16 mouse cellular contexts compared by ENCODE assay signal in genomic region chr4:82197611-82198010, GRCm38 (mm10).
A peak's percentile ranks its signal among the peaks of the same experiment; 100 is the strongest.
DNase-seq lines count a peak whose midpoint lies in the region; ATAC-seq lines count a peak whose summit lies in the region.
"Had no signal": no experiment of that assay in that cellular context is flagged by ENCODE, and none has a peak within 500 bp of the region (broad histone marks: within the 10 kb centered on the region; RNA-seq: fewer than 3 reads in every experiment).

No protein-coding gene starts in this region.

- ATAC-seq in frontal cortex, adult (ENCODE audit: low TSS enrichment) = peak; percentile 79
- ATAC-seq in embryonic facial prominence, embryonic 14.5 days (ENCODE audit: low read depth) = peak; percentile 15; the same call in 1 of the 2 replicates
- 0 out of 2 replicates have a peak, but pooled peaks have one; percentile 33 for ATAC-seq in heart, embryonic 12.5 days (ENCODE audit: insufficient number of reproducible peaks, low FRiP score)
- ATAC-seq in limb, embryonic 13.5 days (ENCODE audit: low FRiP score, low read depth) = peak; percentile 59; the same call in 1 of the 2 replicates
- no peak for ATAC-seq in intestine, embryonic 16.5 days
- no peak for ATAC-seq in forebrain, embryonic 12.5 days (ENCODE audit: low FRiP score)

- no peak overlapping the region for H3K4me3 ChIP-seq in embryonic facial prominence, embryonic 14.5 days (ENCODE audit: low read depth, low read length)
- no peak overlapping the region for H3K4me3 ChIP-seq in heart, embryonic 12.5 days
- no peak overlapping the region for H3K4me3 ChIP-seq in limb, embryonic 13.5 days
- no peak overlapping the region for H3K4me3 ChIP-seq in intestine, embryonic 16.5 days (ENCODE audit: low read length)
- no peak overlapping the region for H3K4me3 ChIP-seq in forebrain, embryonic 12.5 days (replicated peaks)
- H3K4me3 ChIP-seq: hindbrain, embryonic 13.5 days; liver, embryonic 13.5 days had no signal

- peak overlapping the region; percentile 22 for H3K27ac ChIP-seq in embryonic facial prominence, embryonic 14.5 days (replicated peaks; ENCODE audit: low read depth, low read length)
- peak overlapping the region; percentile 60 for H3K27ac ChIP-seq in heart, embryonic 12.5 days (ENCODE audit: poor library complexity, severe bottlenecking)
- H3K27ac ChIP-seq in limb, embryonic 13.5 days = peak overlapping the region; percentile 59; the same call in 1 of the 2 replicates
- H3K27ac ChIP-seq in intestine, embryonic 16.5 days (ENCODE audit: low read length) = no peak overlapping the region
- H3K27ac ChIP-seq in forebrain, embryonic 12.5 days = no peak overlapping the region
- H3K27ac ChIP-seq: hindbrain, embryonic 13.5 days; liver, embryonic 13.5 days had no signal

- H3K9me3 ChIP-seq in embryonic facial prominence, embryonic 14.5 days (ENCODE audit: control insufficient read depth, low read length) = no peaks in the 10 kb centered on the region
- no peaks in the 10 kb centered on the region for H3K9me3 ChIP-seq in heart, embryonic 12.5 days (replicated peaks)
- no peaks in the 10 kb centered on the region for H3K9me3 ChIP-seq in limb, embryonic 13.5 days
- no peaks in the 10 kb centered on the region for H3K9me3 ChIP-seq in intestine, embryonic 16.5 days (ENCODE audit: control insufficient read depth, low read length)
- H3K9me3 ChIP-seq in forebrain, embryonic 12.5 days = no peaks in the 10 kb centered on the region
- H3K9me3 ChIP-seq: hindbrain, embryonic 13.5 days; liver, embryonic 13.5 days had no signal

- H3K9ac ChIP-seq in embryonic facial prominence, embryonic 14.5 days (ENCODE audit: low read depth, low read length) = no peak overlapping the region
- H3K9ac ChIP-seq in heart, embryonic 12.5 days = no peak overlapping the region
- no peak overlapping the region for H3K9ac ChIP-seq in limb, embryonic 13.5 days
- no peak overlapping the region for H3K9ac ChIP-seq in intestine, embryonic 16.5 days (ENCODE audit: low read depth, low read length)
- no peak overlapping the region for H3K9ac ChIP-seq in forebrain, embryonic 12.5 days
- H3K9ac ChIP-seq: hindbrain, embryonic 13.5 days; liver, embryonic 13.5 days had no signal

- no peak overlapping the region for H3K4me2 ChIP-seq in embryonic facial prominence, embryonic 14.5 days (ENCODE audit: low read depth, low read length)
- no peak overlapping the region; the same call in 1 of the 2 replicates for H3K4me2 ChIP-seq in heart, embryonic 12.5 days
- no peak overlapping the region for H3K4me2 ChIP-seq in limb, embryonic 13.5 days (replicated peaks)
- H3K4me2 ChIP-seq in intestine, embryonic 16.5 days (ENCODE audit: low read depth, low read length) = no peak overlapping the region
- H3K4me2 ChIP-seq in forebrain, embryonic 12.5 days = no peak overlapping the region
- H3K4me2 ChIP-seq: hindbrain, embryonic 13.5 days; liver, embryonic 13.5 days had no signal

- WGBS in embryonic facial prominence, embryonic 14.5 days = 76% methylated on average over 6 of the region's 6 CpGs
- 36% methylated on average over 6 of the region's 6 CpGs for WGBS in heart, embryonic 12.5 days
- 48% methylated on average over 6 of the region's 6 CpGs for WGBS in limb, embryonic 13.5 days
- WGBS in intestine, embryonic 16.5 days = 63% methylated on average over 6 of the region's 6 CpGs
- 84% methylated on average over 6 of the region's 6 CpGs for WGBS in forebrain, embryonic 12.5 days

- no peaks in the 10 kb centered on the region for H3K36me3 ChIP-seq in embryonic facial prominence, embryonic 14.5 days (ENCODE audit: control insufficient read depth, insufficient read depth, low read length)
- H3K36me3 ChIP-seq in heart, embryonic 12.5 days = no peaks in the 10 kb centered on the region
- H3K36me3 ChIP-seq in limb, embryonic 13.5 days = no peaks in the 10 kb centered on the region
- no peaks in the 10 kb centered on the region for H3K36me3 ChIP-seq in intestine, embryonic 16.5 days (ENCODE audit: control insufficient read depth, insufficient read depth, low read length)
- no peaks in the 10 kb centered on the region for H3K36me3 ChIP-seq in forebrain, embryonic 12.5 days (replicated peaks)
- H3K36me3 ChIP-seq: hindbrain, embryonic 13.5 days; liver, embryonic 13.5 days had no signal

- no peak for DNase-seq in frontal cortex, postnatal 10 days (ENCODE audit: low spot score in 2 of 2)
- DNase-seq in embryonic facial prominence, embryonic 14.5 days (ENCODE audit: low spot score) = peak; percentile 72
- no peak for DNase-seq in urinary bladder, postnatal 36 days (ENCODE audit: low spot score in 2 of 2)
- DNase-seq: cerebellum, adult 9-11 months; kidney, adult 11 months; kidney, postnatal 14 days; liver, embryonic 13.5 days; lung, postnatal 10 days; right cerebral cortex, postnatal 25 days; thymus, postnatal 14 days had no signal

- H3K4me1 ChIP-seq in embryonic facial prominence, embryonic 14.5 days (ENCODE audit: control insufficient read depth, insufficient read depth, low read length) = peaks cover 22% of the 10 kb centered on the region
- H3K4me1 ChIP-seq in heart, embryonic 12.5 days (replicated peaks) = peaks cover 33% of the 10 kb centered on the region
- H3K4me1 ChIP-seq in limb, embryonic 13.5 days = peaks cover 21% of the 10 kb centered on the region
- 0 out of 2 replicates have a peak, but pooled peaks cover 3% of the 10 kb centered on the region for H3K4me1 ChIP-seq in intestine, embryonic 16.5 days (ENCODE audit: control insufficient read depth, insufficient read depth, low read length)
- no peaks in the 10 kb centered on the region for H3K4me1 ChIP-seq in forebrain, embryonic 12.5 days
- H3K4me1 ChIP-seq: hindbrain, embryonic 13.5 days; liver, embryonic 13.5 days had no signal

- no peaks in the 10 kb centered on the region for H3K27me3 ChIP-seq in embryonic facial prominence, embryonic 14.5 days (replicated peaks; ENCODE audit: control insufficient read depth, insufficient read depth, low read length)
- H3K27me3 ChIP-seq in heart, embryonic 12.5 days (replicated peaks) = no peaks in the 10 kb centered on the region
- no peaks in the 10 kb centered on the region for H3K27me3 ChIP-seq in limb, embryonic 13.5 days
- H3K27me3 ChIP-seq in intestine, embryonic 16.5 days (replicated peaks; ENCODE audit: control insufficient read depth, insufficient read depth, low read length) = no peaks in the 10 kb centered on the region
- no peaks in the 10 kb centered on the region for H3K27me3 ChIP-seq in forebrain, embryonic 12.5 days
- H3K27me3 ChIP-seq: hindbrain, embryonic 13.5 days; liver, embryonic 13.5 days had no signal

Comparison
In these comparisons a context has a peak if more than half of its experiments do, and no peak if none do; other contexts are left out.
1. ATAC-seq: peak in frontal cortex, adult (single experiment), embryonic facial prominence, embryonic 14.5 days (single experiment), heart, embryonic 12.5 days (single experiment) and limb, embryonic 13.5 days (single experiment); none in intestine, embryonic 16.5 days (single experiment) and forebrain, embryonic 12.5 days (single experiment).
2. H3K27ac ChIP-seq: peak in embryonic facial prominence, embryonic 14.5 days (single experiment), heart, embryonic 12.5 days (single experiment) and limb, embryonic 13.5 days (single experiment); none in intestine, embryonic 16.5 days (single experiment) and forebrain, embryonic 12.5 days (single experiment).